Mouse (Mus musculus) brown adipose tissue, adult 24 weeks (tissue): ENCODE data around the gene Myd88. TPM values are rescaled to one million over a fixed set of nuclear protein-coding genes. Genes with fewer than 3 reads are reported as not detected.

Source experiments
- H3K27ac ChIP-seq: fragments of 200-500 bp; replicated peaks from 2 replicates; pipeline ENCODE4 v1.5.1; 2012; ENCODE audit warnings: low read depth, mild to moderate bottlenecking, low read length
- H3K4me1 ChIP-seq: fragments of 200-500 bp; 2 replicates; pipeline ENCODE4 v1.6.1; 2012; ENCODE audit warnings: low read length, mixed read lengths; ENCODE audit not compliant: control insufficient read depth, insufficient read depth, insufficient read length
- H3K4me3 ChIP-seq: fragments of 200-500 bp; 2 replicates; pipeline ENCODE4 v1.5.1; 2012; ENCODE audit warnings: low read depth, mild to moderate bottlenecking, low read length, moderate library complexity; ENCODE audit not compliant: insufficient read depth
- polyA plus RNA-seq: library from polyadenylated mRNA; stranded (reverse); fragments of >200 nt; gene quantifications from 2 replicates; pipeline ENCODE4 v1.2.4, GENCODE M21; 2012; ENCODE audit not compliant: missing spikeins, insufficient read depth, insufficient read length

Gene Myd88
- polyA plus RNA-seq, 1 experiment: 11.2 TPM

- H3K27ac ChIP-seq: no peak overlapping the region
- no peaks in the 10 kb centered on the region for H3K4me1 ChIP-seq
- no peak overlapping the region for H3K4me3 ChIP-seq
Observed at GRCm38 (mm10) chr9:119355943-119356342, 14.7 kb upstream of the Myd88 start.

GRCm38 (mm10) chr9:119353926-119354325 lies 12.7 kb upstream of the Myd88 start:
- no peaks in the 10 kb centered on the region; the same call in 1 of the 2 replicates for H3K4me1 ChIP-seq

GRCm38 (mm10) chr9:119352060-119352459 lies 10.8 kb upstream of the Myd88 start:
- no peak overlapping the region for H3K4me3 ChIP-seq
- no peaks in the 10 kb centered on the region; the same call in 1 of the 2 replicates for H3K4me1 ChIP-seq
- H3K27ac ChIP-seq: no peak overlapping the region

More at GRCm38 (mm10) chr9:119353926-119354325, 12.7 kb upstream of the Myd88 start:
- Histone ChIP-seq H3K4me3 (no peak overlapping the region), H3K27ac (no peak overlapping the region)

GRCm38 (mm10) chr9:119350947-119351705 lies 9.9 kb upstream of the Myd88 start:
- H3K27ac ChIP-seq: peak overlapping the region; percentile 23
- H3K4me3 ChIP-seq: no peak overlapping the region
- H3K4me1 ChIP-seq: no peaks in the 10 kb centered on the region; the same call in 1 of the 2 replicates

- Histone ChIP-seq H3K4me1 (no peaks in the 10 kb centered on the region; the same call in 1 of the 2 replicates), H3K27ac (no peak overlapping the region), H3K4me3 (no peak overlapping the region)
Observed at GRCm38 (mm10) chr9:119350531-119350930, 9.3 kb upstream of the Myd88 start.

- no peak overlapping the region for H3K27ac ChIP-seq
- H3K4me3 ChIP-seq: no peak overlapping the region
Observed at GRCm38 (mm10) chr9:119346376-119346775, 5.2 kb upstream of the Myd88 start.

GRCm38 (mm10) chr9:119342728-119343127 lies 1.5 kb upstream of the Myd88 start:
- Histone ChIP-seq H3K27ac (no peak overlapping the region), H3K4me1 (peaks cover 10% of the 10 kb centered on the region), H3K4me3 (peak overlapping the region; percentile 95; the same call in 1 of the 2 replicates)

More at GRCm38 (mm10) chr9:119346376-119346775, 5.2 kb upstream of the Myd88 start:
- H3K4me1 ChIP-seq: peaks cover 7% of the 10 kb centered on the region

- H3K27ac ChIP-seq: peak overlapping the region; percentile 91
- peaks cover 10% of the 10 kb centered on the region for H3K4me1 ChIP-seq
- H3K4me3 ChIP-seq: peak overlapping the region; percentile 95
Observed at GRCm38 (mm10) chr9:119340212-119340580, 1.0 kb downstream of the Myd88 start.

GRCm38 (mm10) chr9:119339558-119340211 lies 1.5 kb downstream of the Myd88 start, which contains the start of gene Acaa1a:
Acaa1a (plus strand) TSS chr9:119339676.
- H3K27ac ChIP-seq: peak within 1 kb of the TSS; percentile 91
- peaks cover 10% of the 10 kb centered on the region for H3K4me1 ChIP-seq
- H3K4me3 ChIP-seq: peak within 1 kb of the TSS; percentile 95

- Histone ChIP-seq H3K4me3 (peak overlapping the region; percentile 95), H3K27ac (no peak overlapping the region; the same call in 1 of the 2 replicates)
Observed at GRCm38 (mm10) chr9:119339106-119339505, 2.1 kb downstream of the Myd88 start.

GRCm38 (mm10) chr9:119338350-119338749 lies 2.9 kb downstream of the Myd88 start:
- Histone ChIP-seq H3K4me1 (peaks cover 21% of the 10 kb centered on the region), H3K4me3 (no peak overlapping the region), H3K27ac (no peak overlapping the region)

More at GRCm38 (mm10) chr9:119339106-119339505, 2.1 kb downstream of the Myd88 start:
- peaks cover 16% of the 10 kb centered on the region for H3K4me1 ChIP-seq

GRCm38 (mm10) chr9:119337842-119338241 lies 3.4 kb downstream of the Myd88 start:
- Histone ChIP-seq H3K4me1 (peaks cover 21% of the 10 kb centered on the region), H3K27ac (no peak overlapping the region), H3K4me3 (no peak overlapping the region)

GRCm38 (mm10) chr9:119335571-119335970 lies 5.6 kb downstream of the Myd88 start:
- no peak overlapping the region for H3K4me3 ChIP-seq
- peaks cover 14% of the 10 kb centered on the region for H3K4me1 ChIP-seq

GRCm38 (mm10) chr9:119334834-119335233 lies 6.4 kb downstream of the Myd88 start:
- H3K4me3 ChIP-seq: no peak overlapping the region

More at GRCm38 (mm10) chr9:119335571-119335970, 5.6 kb downstream of the Myd88 start:
- no peak overlapping the region for H3K27ac ChIP-seq

GRCm38 (mm10) chr9:119334324-119334723 lies 6.9 kb downstream of the Myd88 start:
- Histone ChIP-seq H3K4me1 (peaks cover 14% of the 10 kb centered on the region), H3K4me3 (no peak overlapping the region), H3K27ac (peak overlapping the region; percentile 2; the same call in 1 of the 2 replicates)

More at GRCm38 (mm10) chr9:119334834-119335233, 6.4 kb downstream of the Myd88 start:
- H3K27ac ChIP-seq: 0 out of 2 replicates have a peak overlapping the region, but pooled peaks have one; percentile 2
- H3K4me1 ChIP-seq: peaks cover 14% of the 10 kb centered on the region
